Comparison of ENCODE assay signal across 18 mouse cellular contexts in genomic region chr12:27399392-27399791, GRCm38 (mm10). TPM values are rescaled to one million over a fixed set of nuclear protein-coding genes. Genes with fewer than 3 reads are reported as not detected.
A peak's percentile ranks its signal among the peaks of the same experiment; 100 is the strongest.
DNase-seq lines count a peak whose midpoint lies in the region; ATAC-seq and TF ChIP-seq lines count a peak whose summit lies in the region.
"Had no signal": no experiment of that assay in that cellular context is flagged by ENCODE, and none has a peak within 500 bp of the region (broad histone marks: within the 10 kb centered on the region; RNA-seq: fewer than 3 reads in every experiment).

No protein-coding gene starts in this region.

- H3K27me3 ChIP-seq in intestine, embryonic 14.5 days (replicated peaks; ENCODE audit: control insufficient read depth, insufficient read depth, low read length): no peaks in the 10 kb centered on the region
- no peaks in the 10 kb centered on the region for H3K27me3 ChIP-seq in intestine, postnatal 0 days (replicated peaks; ENCODE audit: control insufficient read depth, insufficient read depth, low read length)
- H3K27me3 ChIP-seq in lung, embryonic 15.5 days: no peaks in the 10 kb centered on the region
- H3K27me3 ChIP-seq in stomach, embryonic 16.5 days (ENCODE audit: control insufficient read depth, insufficient read depth, low read length): no peaks in the 10 kb centered on the region
- H3K27me3 ChIP-seq: forebrain, embryonic 13.5 days; heart, embryonic 15.5 days had no signal

- no peak overlapping the region for H3K4me3 ChIP-seq in intestine, embryonic 14.5 days (ENCODE audit: low read depth, low read length)
- H3K4me3 ChIP-seq in intestine, postnatal 0 days (ENCODE audit: low read depth, low read length): no peak overlapping the region
- H3K4me3 ChIP-seq in lung, embryonic 15.5 days: no peak overlapping the region
- no peak overlapping the region for H3K4me3 ChIP-seq in lung, adult 2 months (replicated peaks; ENCODE audit: extremely low read depth, low read depth, low read length)
- no peak overlapping the region for H3K4me3 ChIP-seq in stomach, embryonic 16.5 days (replicated peaks; ENCODE audit: low read length)
- H3K4me3 ChIP-seq: forebrain, embryonic 13.5 days; heart, adult 2 months; heart, embryonic 15.5 days had no signal

- DNase-seq in intestine, embryonic 14.5 days (ENCODE audit: low spot score): no peak
- DNase-seq in lung, adult 2 months: no peak
- DNase-seq in lung, postnatal 10 days: peak; percentile 20
- no peak for DNase-seq in right cerebral cortex, adult 18-20 months
- DNase-seq: adrenal gland, postnatal 10 days; cerebellum, adult 11 months; cerebellum, adult 8-10 months; cerebellum, postnatal 25 days; forebrain, postnatal 0 days; gastrocnemius, postnatal 14 days; heart, adult 2 months; heart, postnatal 14 days had no signal

- no peak for TF ChIP-seq CTCF in intestine, postnatal 0 days (IDR thresholded peaks at IDR 0.05; ENCODE audit: low read depth)
- no peak for TF ChIP-seq CTCF in lung, adult 2 months (IDR thresholded peaks at IDR 0.05; ENCODE audit: insufficient read depth, low read length)

- no peaks in the 10 kb centered on the region for H3K36me3 ChIP-seq in intestine, embryonic 14.5 days (ENCODE audit: control insufficient read depth, insufficient read depth, low read length)
- H3K36me3 ChIP-seq in intestine, postnatal 0 days (ENCODE audit: control insufficient read depth, insufficient read depth): no peaks in the 10 kb centered on the region
- no peaks in the 10 kb centered on the region for H3K36me3 ChIP-seq in lung, embryonic 15.5 days
- no peaks in the 10 kb centered on the region for H3K36me3 ChIP-seq in stomach, embryonic 16.5 days (ENCODE audit: control insufficient read depth, insufficient read depth, low read length)
- H3K36me3 ChIP-seq: heart, embryonic 15.5 days had no signal

- no peak overlapping the region for H3K9ac ChIP-seq in intestine, embryonic 14.5 days (ENCODE audit: low read length)
- no peak overlapping the region for H3K9ac ChIP-seq in intestine, postnatal 0 days (ENCODE audit: low read depth, low read length)
- no peak overlapping the region for H3K9ac ChIP-seq in lung, embryonic 15.5 days
- no peak overlapping the region for H3K9ac ChIP-seq in stomach, embryonic 16.5 days (ENCODE audit: low read length)
- H3K9ac ChIP-seq: forebrain, embryonic 13.5 days; forebrain, postnatal 0 days; heart, embryonic 15.5 days had no signal

- ATAC-seq in intestine, embryonic 14.5 days (replicated peaks; ENCODE audit: low FRiP score, low TSS enrichment, low read depth): no peak
- ATAC-seq in intestine, postnatal 0 days: no peak
- ATAC-seq in lung, embryonic 15.5 days (ENCODE audit: borderline replicate concordance, extremely low read depth, low FRiP score, low TSS enrichment): 0 out of 2 replicates have a peak, but pooled peaks have one; percentile 23
- no peak for ATAC-seq in stomach, embryonic 16.5 days (ENCODE audit: insufficient read depth, low FRiP score)
- ATAC-seq: forebrain, embryonic 13.5 days; forebrain, postnatal 0 days had no signal

- peak overlapping the region; percentile 69 for H3K27ac ChIP-seq in intestine, embryonic 14.5 days (ENCODE audit: low read depth)
- no peak overlapping the region for H3K27ac ChIP-seq in intestine, postnatal 0 days (ENCODE audit: low read depth, low read length)
- H3K27ac ChIP-seq in lung, embryonic 15.5 days: peak overlapping the region; percentile 52
- 0 out of 2 replicates have a peak overlapping the region, but pooled peaks have one; percentile 43 for H3K27ac ChIP-seq in stomach, embryonic 16.5 days (ENCODE audit: low read length)
- H3K27ac ChIP-seq: forebrain, embryonic 13.5 days; heart, adult 2 months; heart, embryonic 15.5 days had no signal

- H3K9me3 ChIP-seq in intestine, embryonic 14.5 days (ENCODE audit: control insufficient read depth, low read length): no peaks in the 10 kb centered on the region
- no peaks in the 10 kb centered on the region for H3K9me3 ChIP-seq in intestine, postnatal 0 days (ENCODE audit: control insufficient read depth)
- no peaks in the 10 kb centered on the region for H3K9me3 ChIP-seq in lung, embryonic 15.5 days
- H3K9me3 ChIP-seq in stomach, embryonic 16.5 days (replicated peaks; ENCODE audit: control insufficient read depth, low read length): no peaks in the 10 kb centered on the region
- H3K9me3 ChIP-seq: forebrain, embryonic 13.5 days; heart, embryonic 15.5 days had no signal

- 51% methylated on average over 5 of the region's 5 CpGs for WGBS in intestine, embryonic 14.5 days
- 60% methylated on average over 5 of the region's 5 CpGs for WGBS in intestine, postnatal 0 days
- 31% methylated on average over 5 of the region's 5 CpGs for WGBS in lung, embryonic 15.5 days
- 42% methylated on average over 5 of the region's 5 CpGs for WGBS in lung, adult 2 months
- 45% methylated on average over 5 of the region's 5 CpGs for WGBS in stomach, embryonic 16.5 days

- H3K4me2 ChIP-seq in intestine, embryonic 14.5 days (ENCODE audit: low read length): no peak overlapping the region
- no peak overlapping the region for H3K4me2 ChIP-seq in intestine, postnatal 0 days (replicated peaks; ENCODE audit: low read depth)
- H3K4me2 ChIP-seq in lung, embryonic 15.5 days: no peak overlapping the region
- no peak overlapping the region for H3K4me2 ChIP-seq in stomach, embryonic 16.5 days (ENCODE audit: low read depth, low read length)
- H3K4me2 ChIP-seq: forebrain, embryonic 13.5 days; heart, embryonic 11.5 days; heart, embryonic 15.5 days had no signal

- no peaks in the 10 kb centered on the region for H3K4me1 ChIP-seq in intestine, embryonic 14.5 days (replicated peaks; ENCODE audit: control insufficient read depth, insufficient read depth, low read length)
- H3K4me1 ChIP-seq in intestine, postnatal 0 days (replicated peaks; ENCODE audit: control insufficient read depth, insufficient read depth, low read length): no peaks in the 10 kb centered on the region
- H3K4me1 ChIP-seq in lung, embryonic 15.5 days: 0 out of 2 replicates have a peak, but pooled peaks cover 3% of the 10 kb centered on the region
- no peaks in the 10 kb centered on the region; the same call in 1 of the 2 replicates for H3K4me1 ChIP-seq in lung, adult 2 months (ENCODE audit: control insufficient read depth, insufficient read depth, low read length)
- H3K4me1 ChIP-seq in stomach, embryonic 16.5 days (ENCODE audit: control insufficient read depth, insufficient read depth, low read length): no peaks in the 10 kb centered on the region
- H3K4me1 ChIP-seq: forebrain, embryonic 13.5 days; heart, embryonic 15.5 days had no signal

- no peak for TF ChIP-seq POLR2A in lung, adult 2 months (IDR thresholded peaks at IDR 0.05; ENCODE audit: borderline replicate concordance, extremely low read depth, low read depth, low read length)

RNA-seq across cellular contexts. Expression of gene Sox11, which starts 57.0 kb away (rescaled TPM):
- polyA plus RNA-seq in intestine, embryonic 14.5 days (2014; fragmentation: Nextera tagmentation; extraction: Ambion mirVana): 60.1 and 72.7 TPM in 2 replicates
- 4.7 and 4.9 TPM in 2 replicates for polyA plus RNA-seq in intestine, postnatal 0 days (2015; fragmentation: Nextera tagmentation; extraction: Ambion mirVana)
- 33.2 and 34.9 TPM in 2 replicates for polyA plus RNA-seq in lung, embryonic 15.5 days (2015; fragmentation: Nextera tagmentation; extraction: Ambion mirVana)
- polyA plus RNA-seq in lung, adult 2 months (2012; rRNA removed): 5.4 and 5.9 TPM in 2 replicates
- 22.2 and 24.3 TPM in 2 replicates for polyA plus RNA-seq in stomach, embryonic 16.5 days (2015; fragmentation: Nextera tagmentation; extraction: Ambion mirVana)
